Mouse (Mus musculus) limb, embryonic 13.5 days (tissue): Measurements from ENCODE around the gene Rbms3. TPM values are rescaled to one million over a fixed set of nuclear protein-coding genes. Genes with fewer than 3 reads are reported as not detected.

Experiments used
- ATAC-seq: fragments of 200-750 bp; cut with Nextera tagmentation; 2 replicates; pipeline ENCODE4 v1.8.0; 2017; ENCODE audit warnings: low read depth, moderate number of reproducible peaks, moderate TSS enrichment; ENCODE audit not compliant: low FRiP score
- H3K27ac ChIP-seq: fragments of 300-500 bp; sonication (generic); 2 replicates; pipeline ENCODE4 v1.5.1; 2015; ENCODE audit warnings: inconsistent platforms, mild to moderate bottlenecking, moderate library complexity
- H3K27me3 ChIP-seq: fragments of 300-500 bp; sonication (generic); 2 replicates; pipeline ENCODE4 v1.6.1; 2015; ENCODE audit warnings: mild to moderate bottlenecking, inconsistent platforms
- H3K36me3 ChIP-seq: fragments of 300-500 bp; sonication (generic); 2 replicates; pipeline ENCODE4 v1.6.1; 2015; ENCODE audit warnings: inconsistent platforms, mild to moderate bottlenecking, moderate library complexity
- H3K4me1 ChIP-seq: fragments of 300-500 bp; sonication (generic); 2 replicates; pipeline ENCODE4 v1.6.1; 2015; ENCODE audit warnings: inconsistent platforms
- H3K4me2 ChIP-seq: fragments of 300-500 bp; sonication (generic); replicated peaks from 2 replicates; pipeline ENCODE4 v1.6.1; 2015; ENCODE audit warnings: inconsistent platforms, mild to moderate bottlenecking, moderate library complexity
- H3K4me3 ChIP-seq: fragments of 300-500 bp; sonication (generic); 2 replicates; pipeline ENCODE4 v1.5.1; 2015; ENCODE audit warnings: moderate library complexity, mild to moderate bottlenecking, inconsistent platforms
- H3K9ac ChIP-seq: fragments of 300-500 bp; sonication (generic); 2 replicates; pipeline ENCODE4 v1.6.1; 2015; ENCODE audit warnings: mild to moderate bottlenecking, inconsistent platforms
- H3K9me3 ChIP-seq: fragments of 300-500 bp; sonication (generic); 2 replicates; pipeline ENCODE4 v1.6.1; 2016; ENCODE audit warnings: inconsistent platforms
- WGBS: fragments of 180-500 bp; shearing (Covaris S2); methylation state at CpG from one replicate; pipeline ENCODE4 v1.1.7; 2015; 5-methylcytosine and 5-hydroxymethylcytosine counted together
- polyA plus RNA-seq: library from polyadenylated mRNA; unstranded; fragments of >200 nt; fragmentation: Nextera tagmentation; extraction: Ambion mirVana; gene quantifications from 2 replicates; pipeline ENCODE4 v1.2.1, GENCODE M21; 2015

Rbms3 gene
- polyA plus RNA-seq, 1 experiment from 2014 or later: 101 TPM

- WGBS: 65% methylated on average over 5 of the region's 5 CpGs
- H3K27me3 ChIP-seq: no peaks in the 10 kb centered on the region
- H3K27ac ChIP-seq: no peak overlapping the region
- H3K9ac ChIP-seq: no peak overlapping the region
- no peaks in the 10 kb centered on the region for H3K36me3 ChIP-seq
- H3K9me3 ChIP-seq: no peaks in the 10 kb centered on the region
- no peaks in the 10 kb centered on the region for H3K4me1 ChIP-seq
- H3K4me2 ChIP-seq: no peak overlapping the region
- no peak overlapping the region for H3K4me3 ChIP-seq
- no peak for ATAC-seq
Measured at GRCm38 (mm10) chr9:116724581-116724980, 905.1 kb downstream of the Rbms3 start.

GRCm38 (mm10) chr9:116703119-116703518, 926.6 kb downstream of the Rbms3 start:
- no peak overlapping the region for H3K27ac ChIP-seq
- 90% methylated on average over 1 of the region's 1 CpGs for WGBS

DNA sequence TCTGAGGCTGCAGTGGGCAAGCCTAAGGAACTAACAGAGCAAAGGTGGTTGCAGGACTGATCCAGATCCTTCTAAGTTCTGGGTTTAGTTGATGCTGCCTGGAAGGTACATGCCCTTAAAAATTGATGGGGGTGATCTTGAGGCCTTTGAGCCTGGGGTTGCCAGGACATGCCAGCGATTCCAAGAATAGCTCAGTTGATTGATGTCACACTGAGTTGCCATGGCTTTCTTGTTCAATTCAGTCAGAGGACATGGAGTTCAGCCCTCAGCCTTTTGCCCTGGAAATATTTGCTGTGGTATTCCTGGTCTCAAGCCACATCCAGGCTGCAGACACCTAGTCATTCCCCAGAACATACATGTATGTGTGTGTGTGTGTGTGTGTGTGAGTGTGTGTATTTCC, 927.1 kb downstream of the Rbms3 start:
- 48% methylated on average over 1 of the region's 1 CpGs for WGBS
- no peaks in the 10 kb centered on the region for H3K27me3 ChIP-seq
- H3K27ac ChIP-seq: no peak overlapping the region
- peaks cover 4% of the 10 kb centered on the region; the same call in 1 of the 2 replicates for H3K9me3 ChIP-seq
- no peak overlapping the region for H3K9ac ChIP-seq
- H3K4me3 ChIP-seq: no peak overlapping the region
- H3K4me2 ChIP-seq: no peak overlapping the region
- no peak for ATAC-seq
- peaks cover 11% of the 10 kb centered on the region for H3K36me3 ChIP-seq
- H3K4me1 ChIP-seq: no peaks in the 10 kb centered on the region

More at GRCm38 (mm10) chr9:116703119-116703518, 926.6 kb downstream of the Rbms3 start:
- H3K9ac ChIP-seq: no peak overlapping the region
- H3K4me1 ChIP-seq: no peaks in the 10 kb centered on the region
- peaks cover 4% of the 10 kb centered on the region; the same call in 1 of the 2 replicates for H3K9me3 ChIP-seq
- H3K4me3 ChIP-seq: no peak overlapping the region
- no peaks in the 10 kb centered on the region for H3K27me3 ChIP-seq
- no peak overlapping the region for H3K4me2 ChIP-seq
- H3K36me3 ChIP-seq: peaks cover 11% of the 10 kb centered on the region
- no peak for ATAC-seq

DNA sequence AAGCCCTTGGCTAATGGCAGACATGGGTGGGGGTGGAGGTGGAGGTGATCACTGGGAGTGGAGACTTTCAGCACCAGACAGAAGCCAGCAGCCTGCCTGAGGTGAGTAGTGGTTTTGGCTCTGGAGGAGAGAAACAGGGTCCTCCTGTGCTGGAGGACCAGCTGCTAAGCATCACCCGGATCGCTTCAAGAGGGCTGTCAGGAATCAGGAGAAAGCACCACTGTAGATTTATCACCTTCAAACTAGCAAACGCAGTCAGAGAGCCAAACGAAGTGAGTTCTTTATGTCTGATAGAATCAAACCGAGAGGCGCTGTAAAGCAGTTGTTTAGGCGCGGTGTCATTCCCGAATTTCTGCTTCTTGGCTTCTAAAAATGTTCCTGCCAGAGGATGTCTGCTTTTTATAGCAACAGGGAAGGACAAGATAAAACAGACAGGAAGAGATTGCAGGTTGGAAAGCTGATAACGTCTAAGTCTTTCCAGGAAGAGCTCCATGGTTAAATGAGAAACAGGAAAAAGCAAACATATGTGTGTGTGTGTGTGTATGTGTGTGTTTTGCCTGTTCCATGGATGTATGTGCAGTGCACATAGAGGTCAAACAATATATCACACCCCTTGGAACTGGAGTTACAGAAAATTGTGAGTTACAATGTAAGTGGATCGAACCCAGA, 928.1 kb downstream of the Rbms3 start:
- no peak for ATAC-seq
- Histone ChIP-seq H3K27me3 (no peaks in the 10 kb centered on the region), H3K9ac (no peak overlapping the region), H3K36me3 (peaks cover 11% of the 10 kb centered on the region), H3K4me1 (no peaks in the 10 kb centered on the region), H3K4me2 (no peak overlapping the region), H3K27ac (no peak overlapping the region), H3K9me3 (peaks cover 4% of the 10 kb centered on the region; the same call in 1 of the 2 replicates), H3K4me3 (no peak overlapping the region)
- WGBS: 59% methylated on average over 11 of the region's 11 CpGs

GRCm38 (mm10) chr9:116688615-116689014, 941.1 kb downstream of the Rbms3 start:
- no peak overlapping the region for H3K27ac ChIP-seq
- H3K4me3 ChIP-seq: no peak overlapping the region
- no peak for ATAC-seq
- H3K4me2 ChIP-seq: no peak overlapping the region
- WGBS: 51% methylated on average over 4 of the region's 4 CpGs
- peaks cover 8% of the 10 kb centered on the region; the same call in 1 of the 2 replicates for H3K4me1 ChIP-seq
- no peaks in the 10 kb centered on the region for H3K27me3 ChIP-seq
- peaks cover 9% of the 10 kb centered on the region; the same call in 1 of the 2 replicates for H3K36me3 ChIP-seq
- H3K9me3 ChIP-seq: peaks cover 3% of the 10 kb centered on the region; the same call in 1 of the 2 replicates
- H3K9ac ChIP-seq: no peak overlapping the region

- Histone ChIP-seq H3K27ac (peak overlapping the region; percentile 61; the same call in 1 of the 2 replicates), H3K9me3 (no peaks in the 10 kb centered on the region), H3K36me3 (peaks cover 4% of the 10 kb centered on the region; the same call in 1 of the 2 replicates), H3K4me1 (peaks cover 40% of the 10 kb centered on the region), H3K4me2 (no peak overlapping the region), H3K27me3 (no peaks in the 10 kb centered on the region), H3K9ac (no peak overlapping the region), H3K4me3 (no peak overlapping the region)
- WGBS: 59% methylated on average over 4 of the region's 4 CpGs
- peak; percentile 32; the same call in 1 of the 2 replicates for ATAC-seq
Measured at GRCm38 (mm10) chr9:116677142-116677541, 952.6 kb downstream of the Rbms3 start.

DNA sequence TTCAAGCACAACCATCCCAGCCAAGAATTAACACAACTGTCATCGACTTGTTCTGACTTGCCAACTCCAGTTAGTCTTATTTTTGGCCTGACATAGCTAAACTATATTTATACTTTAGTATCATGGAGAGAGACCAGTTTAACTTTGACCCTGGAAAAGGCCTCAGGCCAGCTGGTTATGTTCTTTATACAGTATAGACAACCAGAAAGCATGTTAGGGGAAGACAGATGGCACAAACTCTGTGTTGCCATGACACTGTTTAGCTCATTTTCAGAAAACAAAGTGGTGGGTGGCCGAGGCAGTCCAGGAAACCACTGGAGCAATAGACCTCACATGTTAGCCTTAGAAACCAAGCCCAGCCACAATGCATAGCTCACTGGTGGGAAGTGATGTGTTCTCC, 953.3 kb downstream of the Rbms3 start:
- H3K4me2 ChIP-seq: no peak overlapping the region
- no peak overlapping the region for H3K9ac ChIP-seq
- 67% methylated on average over 2 of the region's 2 CpGs for WGBS
- H3K27me3 ChIP-seq: no peaks in the 10 kb centered on the region
- peak overlapping the region; percentile 61; the same call in 1 of the 2 replicates for H3K27ac ChIP-seq
- peak; percentile 57; the same call in 1 of the 2 replicates for ATAC-seq
- no peak overlapping the region for H3K4me3 ChIP-seq
- H3K4me1 ChIP-seq: peaks cover 40% of the 10 kb centered on the region
- no peaks in the 10 kb centered on the region for H3K9me3 ChIP-seq
- H3K36me3 ChIP-seq: peaks cover 4% of the 10 kb centered on the region; the same call in 1 of the 2 replicates

GRCm38 (mm10) chr9:116674191-116674590, 955.5 kb downstream of the Rbms3 start:
- H3K4me1 ChIP-seq: peaks cover 26% of the 10 kb centered on the region
- H3K9me3 ChIP-seq: no peaks in the 10 kb centered on the region
- H3K9ac ChIP-seq: no peak overlapping the region
- H3K27me3 ChIP-seq: no peaks in the 10 kb centered on the region
- no peak overlapping the region for H3K4me3 ChIP-seq
- H3K4me2 ChIP-seq: no peak overlapping the region
- no peak overlapping the region for H3K27ac ChIP-seq
- WGBS: 77% methylated on average over 4 of the region's 4 CpGs
- H3K36me3 ChIP-seq: no peaks in the 10 kb centered on the region; the same call in 1 of the 2 replicates
- no peak for ATAC-seq

GRCm38 (mm10) chr9:116661026-116661425, 968.7 kb downstream of the Rbms3 start:
- 88% methylated on average over 4 of the region's 4 CpGs for WGBS
- H3K4me2 ChIP-seq: no peak overlapping the region
- no peak for ATAC-seq
- 0 out of 2 replicates have a peak, but pooled peaks cover 8% of the 10 kb centered on the region for H3K9me3 ChIP-seq
- no peaks in the 10 kb centered on the region for H3K27me3 ChIP-seq
- H3K27ac ChIP-seq: no peak overlapping the region; the same call in 1 of the 2 replicates
- H3K4me3 ChIP-seq: no peak overlapping the region
- peaks cover 14% of the 10 kb centered on the region for H3K36me3 ChIP-seq
- no peak overlapping the region for H3K9ac ChIP-seq
- H3K4me1 ChIP-seq: no peaks in the 10 kb centered on the region

DNA sequence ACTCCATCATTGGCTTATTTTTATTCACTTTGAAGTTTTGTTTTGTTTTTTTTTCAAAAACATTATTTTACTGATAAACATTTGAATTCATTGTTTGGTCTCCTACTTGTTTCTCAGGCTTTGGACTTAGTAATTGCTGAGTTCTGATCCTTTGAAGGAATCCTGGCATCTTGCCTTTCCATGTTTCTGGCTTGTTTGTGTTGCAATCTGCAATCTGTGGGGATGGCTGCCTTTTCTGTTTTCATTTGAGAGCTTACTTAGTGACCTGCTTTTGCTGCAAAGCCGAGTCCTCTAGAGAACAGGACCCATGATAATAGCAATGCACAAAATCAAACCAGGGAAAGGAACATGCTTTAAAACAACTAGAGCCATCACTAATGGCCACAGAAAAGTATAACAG, 969.8 kb downstream of the Rbms3 start:
- Histone ChIP-seq H3K4me2 (no peak overlapping the region), H3K36me3 (peaks cover 12% of the 10 kb centered on the region), H3K9me3 (0 out of 2 replicates have a peak, but pooled peaks cover 8% of the 10 kb centered on the region), H3K27me3 (no peaks in the 10 kb centered on the region), H3K4me3 (no peak overlapping the region), H3K4me1 (no peaks in the 10 kb centered on the region), H3K27ac (no peak overlapping the region), H3K9ac (no peak overlapping the region)
- no peak for ATAC-seq
- WGBS: 63% methylated on average over 1 of the region's 1 CpGs

DNA sequence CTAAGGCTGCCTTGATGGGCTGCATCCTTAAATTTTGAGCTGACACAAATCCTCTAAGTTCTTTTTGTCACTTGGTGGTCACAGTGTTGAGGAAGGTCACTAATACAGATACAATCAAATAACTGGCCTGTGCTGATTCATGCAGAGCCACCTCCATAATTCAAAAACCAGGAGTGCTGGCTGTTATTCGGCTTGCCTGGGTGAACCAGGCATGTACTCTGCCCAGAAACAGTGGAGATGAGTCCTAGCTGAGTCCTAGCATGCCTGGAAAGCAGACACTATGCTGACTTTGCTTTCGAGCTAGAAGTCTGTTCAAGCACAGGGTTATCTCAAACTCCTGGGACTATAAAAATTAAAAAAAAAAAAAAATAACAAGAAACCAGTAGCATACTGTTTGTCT, 972.6 kb downstream of the Rbms3 start:
- Histone ChIP-seq H3K36me3 (0 out of 2 replicates have a peak, but pooled peaks cover 3% of the 10 kb centered on the region), H3K27me3 (no peaks in the 10 kb centered on the region), H3K9ac (no peak overlapping the region), H3K4me1 (no peaks in the 10 kb centered on the region), H3K4me2 (no peak overlapping the region), H3K27ac (no peak overlapping the region), H3K9me3 (no peaks in the 10 kb centered on the region), H3K4me3 (no peak overlapping the region)
- no peak for ATAC-seq
- 80% methylated on average over 2 of the region's 2 CpGs for WGBS

DNA sequence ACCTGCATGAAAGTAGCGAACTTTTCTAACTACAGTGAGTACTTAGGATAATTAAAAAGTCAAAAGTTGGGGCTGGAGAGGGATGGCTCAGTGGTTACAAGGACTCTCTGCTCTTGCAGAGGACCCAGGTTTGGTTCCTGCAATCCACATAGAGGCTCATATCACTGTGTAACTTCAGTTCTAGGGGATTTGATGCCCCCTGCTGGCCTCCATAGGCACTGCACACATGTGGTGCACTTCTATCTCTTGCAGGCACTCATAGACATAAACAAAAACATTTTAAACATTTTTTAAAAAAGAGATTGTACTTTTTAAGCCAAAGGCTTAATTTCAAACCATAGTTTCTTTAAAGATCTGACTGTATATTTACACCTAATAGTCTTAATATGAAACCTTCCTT, 978.3 kb downstream of the Rbms3 start:
- Histone ChIP-seq H3K4me3 (no peak overlapping the region), H3K4me2 (no peak overlapping the region), H3K4me1 (no peaks in the 10 kb centered on the region; the same call in 1 of the 2 replicates), H3K36me3 (no peaks in the 10 kb centered on the region), H3K9me3 (no peaks in the 10 kb centered on the region), H3K27ac (no peak overlapping the region), H3K27me3 (no peaks in the 10 kb centered on the region), H3K9ac (no peak overlapping the region)
- ATAC-seq: no peak
- 93% methylated on average over 1 of the region's 1 CpGs for WGBS
